Mouse (Mus musculus) E14TG2a.4 (cell line): Measurements from ENCODE around the gene Ctnnd2.

Experiments
- H3K27me3 ChIP-seq: 2 replicates; pipeline ENCODE4 v1.6.1; 2014; ENCODE audit warnings: low read length, control low read depth; ENCODE audit not compliant: insufficient read depth
- H3K36me3 ChIP-seq: 2 replicates; pipeline ENCODE4 v1.6.1; 2014; ENCODE audit warnings: low read length, control low read depth; ENCODE audit not compliant: insufficient read depth
- H3K4me1 ChIP-seq: replicated peaks from 2 replicates; pipeline ENCODE4 v1.6.1; 2014; ENCODE audit warnings: low read depth, low read length, control low read depth
- H3K4me3 ChIP-seq: replicated peaks from 2 replicates; pipeline ENCODE4 v1.5.1; 2014; ENCODE audit warnings: mild to moderate bottlenecking, low read length
- H3K9me3 ChIP-seq: 2 replicates; pipeline ENCODE4 v1.6.1; 2014; ENCODE audit warnings: low read length, control low read depth
- CTCF ChIP-seq: conservative IDR thresholded peaks from 2 replicates; pipeline ENCODE4 v1.5.1; 2014; ENCODE audit warnings: low read length
- NANOG ChIP-seq: IDR thresholded peaks from 2 replicates; pipeline ENCODE4 v1.6.1; 2014; ENCODE audit warnings: borderline replicate concordance, low read length, mixed read lengths
- POU5F1 ChIP-seq: IDR thresholded peaks from 2 replicates; pipeline ENCODE4 v1.6.1; 2014; ENCODE audit warnings: low read length, borderline replicate concordance

The Ctnnd2 gene

GRCm38 (mm10) chr15:30276691-30277090, 104.3 kb downstream of the Ctnnd2 start:
- H3K9me3 ChIP-seq = no peaks in the 10 kb centered on the region
- H3K4me3 ChIP-seq = no peak overlapping the region
- H3K4me1 ChIP-seq = no peaks in the 10 kb centered on the region
- no peaks in the 10 kb centered on the region for H3K36me3 ChIP-seq
- no peak for TF ChIP-seq POU5F1
- no peak for TF ChIP-seq NANOG
- TF ChIP-seq CTCF = no peak
- no peaks in the 10 kb centered on the region for H3K27me3 ChIP-seq

- no peaks in the 10 kb centered on the region for H3K27me3 ChIP-seq
- TF ChIP-seq CTCF = no peak
- TF ChIP-seq POU5F1 = no peak
- no peak for TF ChIP-seq NANOG
- no peaks in the 10 kb centered on the region for H3K9me3 ChIP-seq
- no peaks in the 10 kb centered on the region for H3K36me3 ChIP-seq
- no peaks in the 10 kb centered on the region for H3K4me1 ChIP-seq
- H3K4me3 ChIP-seq = no peak overlapping the region
Observed at GRCm38 (mm10) chr15:30278610-30279009, 106.2 kb downstream of the Ctnnd2 start.

GRCm38 (mm10) chr15:30285572-30286244, 113.3 kb downstream of the Ctnnd2 start:
- TF ChIP-seq CTCF (no peak), POU5F1 (no peak), NANOG (no peak)
- H3K4me3 ChIP-seq = no peak overlapping the region
- H3K9me3 ChIP-seq = no peaks in the 10 kb centered on the region
- no peaks in the 10 kb centered on the region for H3K4me1 ChIP-seq
- no peaks in the 10 kb centered on the region for H3K27me3 ChIP-seq
- no peaks in the 10 kb centered on the region for H3K36me3 ChIP-seq

DNA sequence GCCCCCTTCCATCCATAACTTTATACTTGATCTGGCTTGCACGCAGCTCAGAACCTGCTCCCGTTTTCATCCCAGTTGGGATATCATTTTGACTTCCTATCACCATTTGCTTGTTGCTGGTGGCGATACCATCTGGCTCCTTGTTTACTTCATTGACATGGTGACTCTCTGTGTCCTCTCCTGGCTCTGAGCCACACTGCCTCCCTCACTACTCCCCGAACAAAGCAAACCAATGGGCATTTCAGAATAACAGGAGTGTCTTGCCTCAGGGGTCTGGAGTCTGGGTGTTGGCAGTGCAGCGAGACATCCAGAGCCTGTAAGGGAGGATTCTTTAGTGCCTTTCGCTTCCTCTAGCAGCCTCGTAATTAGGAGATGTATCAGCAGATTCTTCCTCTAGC, 113.9 kb downstream of the Ctnnd2 start:
- H3K36me3 ChIP-seq = no peaks in the 10 kb centered on the region
- no peak for TF ChIP-seq CTCF
- TF ChIP-seq NANOG = no peak
- TF ChIP-seq POU5F1 = no peak
- no peaks in the 10 kb centered on the region for H3K4me1 ChIP-seq
- no peak overlapping the region for H3K4me3 ChIP-seq
- no peaks in the 10 kb centered on the region for H3K27me3 ChIP-seq
- no peaks in the 10 kb centered on the region for H3K9me3 ChIP-seq

DNA sequence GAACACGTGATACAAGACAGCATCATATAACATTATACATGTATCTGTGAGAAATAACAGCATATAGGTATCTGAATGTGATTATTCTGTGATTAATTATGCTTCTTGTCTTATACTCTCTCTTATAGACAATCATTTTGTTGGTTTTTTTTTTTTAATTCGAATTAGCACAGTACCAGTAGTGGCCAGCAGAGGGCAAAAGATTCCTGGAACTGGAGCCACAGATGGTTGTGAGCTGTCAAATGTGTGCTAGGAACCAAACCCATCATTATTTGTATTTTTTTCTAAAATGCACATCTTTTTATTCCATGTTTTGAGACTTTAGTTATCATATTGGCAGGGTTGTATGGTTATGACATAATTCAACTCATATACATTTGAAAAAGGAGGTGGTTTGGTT, 130.4 kb downstream of the Ctnnd2 start:
- no peak for TF ChIP-seq NANOG
- TF ChIP-seq CTCF = peak; percentile 61

DNA sequence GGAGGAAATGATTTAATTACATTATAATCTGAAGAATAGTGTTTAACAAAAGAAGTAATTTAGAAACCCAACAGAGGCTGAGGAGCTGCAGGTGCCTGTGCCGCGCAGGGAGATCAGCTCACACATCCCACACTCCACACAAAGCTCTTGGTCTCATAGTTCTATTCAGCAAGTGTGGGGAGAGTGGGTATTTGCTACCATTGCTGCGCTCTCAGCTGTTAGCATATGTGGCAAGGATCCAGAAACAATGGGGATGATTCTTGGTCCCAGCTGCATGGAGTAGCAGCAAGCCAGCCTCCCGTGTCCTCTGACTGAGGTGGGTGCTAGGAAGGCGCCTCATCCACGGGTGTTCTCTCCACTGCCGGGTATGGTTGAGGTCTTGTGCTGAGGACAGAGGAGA, 134.0 kb downstream of the Ctnnd2 start:
- Histone ChIP-seq H3K36me3 (no peaks in the 10 kb centered on the region), H3K4me3 (no peak overlapping the region), H3K4me1 (no peaks in the 10 kb centered on the region), H3K27me3 (no peaks in the 10 kb centered on the region), H3K9me3 (peaks cover 5% of the 10 kb centered on the region; the same call in 1 of the 2 replicates)
- TF ChIP-seq NANOG (no peak), CTCF (no peak)

More for the DNA sequence above, 130.4 kb downstream of the Ctnnd2 start:
- Histone ChIP-seq H3K36me3 (no peaks in the 10 kb centered on the region), H3K4me3 (no peak overlapping the region), H3K4me1 (no peaks in the 10 kb centered on the region), H3K9me3 (peaks cover 5% of the 10 kb centered on the region; the same call in 1 of the 2 replicates), H3K27me3 (no peaks in the 10 kb centered on the region)

GRCm38 (mm10) chr15:30322543-30322942, 150.2 kb downstream of the Ctnnd2 start:
- TF ChIP-seq NANOG (no peak), CTCF (no peak), POU5F1 (no peak)
- no peaks in the 10 kb centered on the region for H3K36me3 ChIP-seq
- no peaks in the 10 kb centered on the region for H3K9me3 ChIP-seq
- H3K4me1 ChIP-seq = no peaks in the 10 kb centered on the region
- no peaks in the 10 kb centered on the region for H3K27me3 ChIP-seq
- no peak overlapping the region for H3K4me3 ChIP-seq

DNA sequence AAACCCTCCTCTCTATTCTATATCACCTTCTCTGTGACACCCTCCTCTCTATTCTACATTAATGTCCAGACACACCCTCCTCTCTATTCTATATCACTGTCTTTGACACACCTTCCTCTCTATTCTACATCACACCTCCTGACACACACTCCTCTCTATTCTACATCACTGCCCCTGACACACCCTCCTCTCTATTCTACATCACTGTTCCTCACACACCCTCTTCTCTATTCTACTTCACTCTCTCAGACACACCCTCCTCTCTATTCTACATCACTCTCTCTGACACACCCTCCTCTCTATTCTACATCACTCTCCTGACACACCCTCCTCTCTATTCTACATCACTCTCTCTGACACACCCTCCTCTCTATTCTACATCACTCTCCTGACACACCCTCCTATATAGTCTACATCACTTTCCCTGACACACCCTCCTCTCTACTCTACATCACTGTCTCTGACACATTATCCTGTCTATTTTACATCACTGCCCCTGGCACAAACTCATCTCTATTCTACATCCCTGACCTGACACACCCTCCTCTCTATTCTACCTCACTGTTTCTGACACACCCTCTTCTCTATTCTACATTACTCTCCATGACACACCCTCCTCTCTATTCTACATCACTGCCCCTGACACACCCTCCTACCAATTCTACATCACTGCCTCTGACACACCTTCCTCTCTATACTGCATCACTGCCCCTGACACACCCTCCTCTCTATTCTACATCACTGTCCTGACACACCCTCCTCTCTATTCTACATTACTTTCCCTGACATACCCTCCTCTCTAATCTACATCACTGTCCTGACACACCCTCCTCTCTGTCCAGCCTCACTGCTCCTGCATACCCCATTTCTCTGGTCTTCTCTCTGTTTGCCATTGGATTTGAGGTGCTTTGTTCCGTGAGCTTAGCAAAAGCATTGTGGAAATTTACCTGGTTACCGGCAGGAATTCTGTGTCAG, 161.2 kb downstream of the Ctnnd2 start:
- Histone ChIP-seq H3K36me3 (no peaks in the 10 kb centered on the region), H3K9me3 (no peaks in the 10 kb centered on the region), H3K27me3 (no peaks in the 10 kb centered on the region), H3K4me1 (peaks cover 21% of the 10 kb centered on the region), H3K4me3 (no peak overlapping the region)
- TF ChIP-seq NANOG = no peak
- no peak for TF ChIP-seq CTCF
- TF ChIP-seq POU5F1 = no peak
